Mouse (Mus musculus): Measurements from ENCODE around the gene Il10ra.
A peak's percentile ranks its signal among the peaks of the same experiment; 100 is the strongest.

Gene Il10ra

GRCm38 (mm10) chr9:45268597-45269325 is at the start of gene Il10ra:
TSS of gene Il10ra (minus strand) at chr9:45269149.
- DNase-seq (ENCODE audit: low spot score) = peak; percentile 21

DNA sequence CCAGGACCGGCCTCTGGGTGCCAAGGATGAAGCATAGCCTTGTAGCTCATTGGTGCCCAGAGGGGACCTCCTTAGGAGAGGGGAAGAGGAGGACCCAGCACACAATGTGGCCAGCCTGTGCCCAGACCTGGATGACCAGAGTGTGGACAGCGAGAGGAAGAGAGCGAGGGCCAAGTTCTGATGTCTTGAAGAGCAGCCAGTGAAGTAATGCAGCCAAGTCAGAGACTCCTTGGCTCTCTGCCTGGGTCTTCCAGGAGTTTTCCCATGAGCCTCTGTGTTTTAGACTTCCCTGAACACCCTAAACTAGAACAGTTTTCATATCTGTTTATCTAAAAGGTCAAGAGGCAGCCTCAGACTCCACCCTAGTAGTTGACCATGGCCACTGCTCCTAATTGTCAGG is 48.7 kb upstream of the Il10ra start:
- DNase-seq (ENCODE audit: low spot score) = no peak

DNA sequence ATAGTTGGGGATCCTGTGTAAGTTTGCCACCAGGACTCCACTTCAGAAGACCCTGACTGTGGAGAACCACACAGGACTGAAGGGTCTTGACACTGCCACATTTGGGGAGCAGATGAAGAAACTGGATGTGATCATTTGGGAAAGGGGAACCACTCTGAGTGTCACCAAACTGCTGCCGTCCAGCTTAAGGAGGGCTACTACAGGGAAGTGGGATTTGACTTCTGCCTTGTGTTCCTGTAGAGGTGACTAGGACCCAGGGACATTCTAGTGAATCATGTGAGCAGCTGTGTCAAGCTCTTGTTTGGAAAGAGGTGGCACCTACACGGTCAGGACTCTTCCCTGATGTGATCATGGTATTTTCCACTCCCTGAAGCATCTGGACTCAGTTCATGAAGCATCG is 45.0 kb upstream of the Il10ra start:
- no peak for DNase-seq (ENCODE audit: low spot score)

- no peak for DNase-seq (ENCODE audit: low spot score)
These were observed 42.9 kb upstream of the Il10ra start for GRCm38 (mm10) chr9:45311858-45312257.

DNA sequence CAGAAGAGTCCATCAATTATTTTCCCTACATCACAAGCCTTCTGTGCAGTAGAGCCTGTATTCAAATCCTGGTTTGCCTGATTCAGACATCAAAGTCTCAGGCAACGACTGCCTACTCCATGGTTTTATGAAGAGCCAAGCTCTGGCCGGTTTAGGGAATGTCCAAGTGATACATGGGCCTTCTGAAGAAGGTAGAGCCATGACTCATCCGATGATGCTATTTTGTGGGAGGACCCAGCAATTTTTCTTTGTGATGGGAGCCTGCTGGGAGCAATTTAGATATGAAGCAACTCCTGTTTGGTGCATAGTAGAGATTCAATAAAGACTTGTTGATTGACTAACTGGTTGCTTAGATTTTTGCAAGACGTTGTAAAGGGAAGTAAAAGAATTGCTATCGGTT is 39.6 kb upstream of the Il10ra start:
- no peak for DNase-seq (ENCODE audit: low spot score)

DNA sequence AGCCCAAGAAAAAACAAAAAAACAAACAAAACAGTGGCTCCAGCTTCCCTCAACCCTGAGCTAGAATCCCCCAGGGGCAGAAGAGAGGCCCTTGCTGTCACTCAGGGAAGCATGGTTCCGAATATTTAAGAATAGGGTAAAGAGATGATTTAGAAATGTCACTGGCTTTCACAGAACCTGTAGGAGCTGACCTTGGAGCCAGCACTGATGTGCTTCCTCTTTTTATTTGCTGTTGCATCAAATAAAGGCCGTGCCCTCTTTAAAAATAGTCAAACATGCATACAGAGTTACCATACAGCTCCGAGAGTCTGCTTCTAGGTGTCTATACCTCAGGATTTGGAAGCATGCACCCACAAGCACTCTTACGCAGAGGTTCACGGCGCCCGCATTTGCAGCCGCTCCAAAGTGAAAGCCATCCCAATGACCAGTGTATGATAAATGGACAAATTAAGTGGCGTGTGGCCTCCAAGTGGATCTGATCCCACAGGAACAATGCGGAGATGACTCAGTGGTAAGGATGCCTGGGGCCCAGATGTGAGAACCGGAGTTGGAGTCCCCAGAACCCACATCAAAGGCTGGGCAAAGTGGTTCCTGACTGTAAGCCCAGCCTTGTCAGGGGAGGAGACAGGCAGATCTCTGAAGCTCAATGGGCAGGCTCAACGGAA is 37.9 kb upstream of the Il10ra start:
- no peak for DNase-seq (ENCODE audit: low spot score)

DNA sequence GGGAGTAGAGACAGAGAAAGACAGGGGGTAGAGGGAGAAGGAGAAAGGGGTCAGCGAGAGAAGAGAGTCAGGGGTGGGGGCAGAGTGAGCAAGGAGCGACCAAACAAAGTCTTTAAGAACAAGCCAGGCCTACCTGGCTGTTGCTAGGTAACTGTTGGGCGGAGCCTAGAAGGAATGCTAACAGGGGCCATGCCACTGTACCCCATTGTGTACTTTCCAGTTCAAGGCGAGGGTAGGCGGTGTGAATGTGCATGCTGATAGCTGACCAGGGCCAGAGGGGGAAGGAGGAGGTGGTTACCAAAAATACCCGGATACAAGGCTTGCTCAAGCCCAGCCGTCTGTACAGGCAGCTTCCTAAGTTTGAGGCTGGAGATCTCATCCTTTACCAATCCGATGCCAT is 32.8 kb upstream of the Il10ra start:
- no peak for DNase-seq (ENCODE audit: low spot score)

DNA sequence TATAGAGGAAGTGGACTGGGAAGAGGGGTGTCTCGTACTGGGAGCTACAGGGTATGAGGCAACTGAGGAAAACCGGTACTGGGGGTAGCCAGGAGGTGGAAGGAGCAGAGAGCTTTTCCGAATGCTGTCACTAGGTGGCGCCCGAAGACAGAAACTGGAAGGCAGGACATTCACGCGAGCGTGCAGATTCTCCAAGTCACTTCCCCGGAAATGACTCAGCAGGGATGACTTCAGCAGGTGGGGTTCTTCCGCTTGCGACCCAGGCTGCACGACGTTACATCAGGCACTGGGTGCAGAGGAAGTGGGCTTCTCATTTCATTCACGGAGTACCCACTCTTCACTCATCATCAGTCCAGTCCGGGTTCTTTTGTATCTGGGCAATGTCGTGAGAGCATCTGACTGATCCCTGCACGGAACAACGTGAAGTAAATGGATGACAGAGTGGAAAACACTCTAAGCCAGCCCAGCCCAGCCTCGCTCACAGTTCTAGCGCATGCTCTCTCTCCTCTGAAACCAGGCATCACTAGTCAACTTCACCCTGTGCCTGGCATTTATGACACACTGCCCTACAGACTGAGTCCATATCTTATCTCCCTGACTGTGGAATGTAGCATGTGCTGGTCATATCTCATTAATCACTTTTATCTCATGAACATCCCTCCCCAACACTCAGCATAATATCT is 31.6 kb upstream of the Il10ra start:
- peak; percentile 88 for DNase-seq (ENCODE audit: low spot score)

GRCm38 (mm10) chr9:45299231-45300006 is 30.5 kb upstream of the Il10ra start:
- no peak for DNase-seq (ENCODE audit: low spot score)

GRCm38 (mm10) chr9:45294210-45295011 is 25.5 kb upstream of the Il10ra start:
- DNase-seq (ENCODE audit: low spot score) = peak; percentile 82

DNA sequence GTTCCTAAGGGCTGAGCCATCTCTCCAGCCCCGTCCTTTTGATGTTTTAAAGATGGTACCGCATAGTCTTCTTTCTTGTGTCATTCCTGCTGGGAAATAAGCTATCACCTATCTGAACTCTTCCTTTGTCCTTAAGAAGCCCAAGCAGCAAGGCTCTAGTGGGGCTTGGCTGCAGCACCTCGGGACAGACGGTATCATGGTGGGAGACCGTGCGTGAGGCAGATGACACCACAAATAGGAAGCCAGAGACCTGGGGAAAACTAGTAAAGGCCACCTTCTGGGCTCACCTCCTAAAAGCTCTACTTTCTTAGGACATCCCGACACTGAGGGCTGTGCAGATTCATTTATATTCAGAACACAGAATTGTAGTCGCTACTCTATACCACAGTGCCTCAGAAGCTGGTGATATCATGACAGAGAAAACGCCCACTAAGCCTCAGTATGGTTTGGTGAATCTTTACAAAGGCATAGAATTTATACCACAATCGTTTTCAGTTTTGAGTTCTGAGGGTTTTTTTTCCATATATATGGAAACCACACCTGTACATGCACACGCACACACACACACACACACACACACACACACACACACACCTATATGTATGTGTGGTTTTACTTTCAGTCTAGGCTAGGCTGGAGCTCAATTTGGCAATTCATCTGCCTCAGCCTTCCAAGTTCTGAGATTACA is 22.7 kb upstream of the Il10ra start:
- no peak for DNase-seq (ENCODE audit: low spot score)

- DNase-seq (ENCODE audit: low spot score) = no peak
These were observed 13.5 kb upstream of the Il10ra start for GRCm38 (mm10) chr9:45282466-45282865.

DNA sequence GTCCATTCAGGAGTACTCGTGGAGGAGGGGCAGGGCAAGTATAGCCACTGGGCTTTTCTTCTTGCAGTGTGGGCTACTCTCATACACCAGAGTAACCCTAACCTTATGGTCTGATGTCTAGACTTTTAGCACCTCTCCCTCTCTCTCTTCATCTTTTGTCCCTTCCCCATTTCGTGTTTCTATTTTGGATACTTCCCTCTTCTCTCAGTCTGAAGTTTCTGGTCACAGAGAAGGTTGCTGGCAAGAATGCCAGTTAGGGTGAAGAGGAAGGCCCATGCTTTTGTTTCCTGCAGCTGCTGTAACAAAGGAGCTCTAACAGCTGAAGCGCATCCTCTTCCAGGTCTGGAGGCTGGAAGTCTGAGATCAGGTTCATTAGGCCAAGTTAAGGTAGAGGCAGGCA is 11.9 kb upstream of the Il10ra start:
- DNase-seq (ENCODE audit: low spot score) = no peak

- no peak for DNase-seq (ENCODE audit: low spot score)
These were observed 11.1 kb upstream of the Il10ra start for GRCm38 (mm10) chr9:45280059-45280458.

DNA sequence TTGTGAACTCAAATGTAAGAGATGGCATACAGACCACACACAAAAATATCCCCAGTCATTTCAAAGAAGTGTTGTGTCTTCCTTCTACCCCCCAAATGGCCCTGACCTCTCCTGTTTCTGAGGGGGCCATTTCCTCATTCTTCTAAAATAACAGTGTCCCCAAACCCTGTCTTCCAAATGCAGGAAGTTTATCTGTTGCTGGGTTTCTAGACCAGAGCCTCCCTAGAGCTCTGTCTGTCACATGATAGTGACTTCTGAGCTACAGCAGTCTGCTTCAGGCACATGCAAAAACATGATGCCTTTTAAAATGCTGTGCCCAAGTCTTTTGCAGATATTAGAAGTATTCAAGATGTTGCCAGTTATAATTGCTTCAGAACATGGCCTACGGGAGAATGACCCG is 5.7 kb upstream of the Il10ra start:
- no peak for DNase-seq (ENCODE audit: low spot score)

DNA sequence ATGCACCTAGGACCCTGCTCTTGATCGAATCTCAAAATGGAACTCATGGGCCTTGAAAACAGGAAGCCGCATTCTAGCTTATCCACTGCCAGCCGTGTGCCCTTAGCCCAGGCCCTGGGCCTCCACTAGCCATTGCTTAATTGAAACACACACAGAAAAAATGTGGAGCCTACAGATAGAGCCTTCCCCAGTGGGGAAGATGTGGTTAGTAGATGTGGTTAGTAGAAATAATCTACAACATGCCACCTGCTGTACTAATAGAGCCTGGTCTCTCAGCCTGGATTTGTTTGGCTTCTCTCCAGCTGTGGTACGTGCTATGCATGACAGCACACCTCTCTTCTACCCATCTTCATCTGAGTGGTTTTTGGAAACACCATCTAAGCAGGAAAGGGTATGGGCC is 5.3 kb upstream of the Il10ra start:
- no peak for DNase-seq (ENCODE audit: low spot score)

DNA sequence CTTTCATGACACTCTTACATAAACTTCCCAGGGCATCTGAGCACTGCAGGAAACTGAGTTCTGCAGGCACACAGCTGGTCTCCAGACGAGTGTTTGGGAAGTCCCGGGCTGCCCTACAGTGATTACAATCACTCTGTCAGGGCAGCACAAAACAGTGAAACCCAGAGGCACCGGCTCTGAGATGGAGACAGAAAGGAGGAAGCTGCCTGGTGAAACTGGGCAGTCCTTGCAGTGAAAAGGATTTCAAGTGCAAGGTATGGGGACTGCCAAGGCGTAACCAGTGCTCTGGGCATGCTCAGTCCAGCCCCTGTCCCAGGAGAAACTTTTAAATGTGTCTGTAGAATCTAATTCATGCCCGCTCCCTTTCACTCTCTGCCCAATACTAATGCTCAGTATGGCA is 3.3 kb upstream of the Il10ra start:
- no peak for DNase-seq (ENCODE audit: low spot score)

- no peak for DNase-seq (ENCODE audit: low spot score)
These were observed 870 bp downstream of the Il10ra start for GRCm38 (mm10) chr9:45268079-45268478.

GRCm38 (mm10) chr9:45267099-45267498 is 1.9 kb downstream of the Il10ra start:
- no peak for DNase-seq (ENCODE audit: low spot score)

DNA sequence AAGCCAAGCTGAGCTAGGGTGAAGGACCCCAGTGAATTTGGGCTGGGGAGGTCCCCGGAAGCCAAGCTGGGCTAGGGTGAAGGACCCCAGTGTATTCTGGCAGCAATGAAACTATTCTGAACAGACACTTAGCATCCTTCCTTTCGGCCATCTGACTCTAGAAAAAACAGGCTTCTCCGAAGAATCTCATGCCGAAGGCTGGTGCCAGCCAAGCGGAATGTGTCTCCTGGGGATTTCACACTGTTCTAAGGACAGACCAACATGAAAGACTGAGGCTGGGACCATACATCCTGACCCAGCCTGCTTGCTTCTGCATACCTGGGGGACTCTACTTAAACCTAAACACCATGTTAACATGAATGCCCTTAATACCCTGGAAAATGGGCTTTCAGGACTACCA is 7.1 kb downstream of the Il10ra start:
- DNase-seq (ENCODE audit: low spot score) = no peak

DNA sequence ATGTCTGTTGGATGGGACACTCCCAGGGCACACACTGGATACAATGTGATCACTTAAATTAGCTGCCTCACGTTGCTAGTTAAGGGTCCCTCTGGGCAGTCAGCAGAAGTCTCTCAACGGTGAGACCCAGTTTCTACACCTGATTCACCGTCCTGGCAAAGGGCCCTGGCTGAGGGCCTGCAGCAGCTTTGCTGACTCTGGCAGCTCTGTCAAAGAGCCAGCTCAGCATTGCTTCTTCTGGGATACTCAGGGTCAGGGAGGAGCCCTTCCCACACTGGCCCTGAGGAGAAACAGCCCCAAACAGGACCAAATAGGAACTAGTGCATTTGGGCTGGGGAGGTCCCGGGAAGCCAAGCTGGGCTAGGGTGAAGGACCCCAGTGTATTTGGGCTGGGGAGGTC is 7.5 kb downstream of the Il10ra start:
- DNase-seq (ENCODE audit: low spot score) = no peak
